18 mouse cellular contexts compared by ENCODE assay signal in the genomic region with DNA sequence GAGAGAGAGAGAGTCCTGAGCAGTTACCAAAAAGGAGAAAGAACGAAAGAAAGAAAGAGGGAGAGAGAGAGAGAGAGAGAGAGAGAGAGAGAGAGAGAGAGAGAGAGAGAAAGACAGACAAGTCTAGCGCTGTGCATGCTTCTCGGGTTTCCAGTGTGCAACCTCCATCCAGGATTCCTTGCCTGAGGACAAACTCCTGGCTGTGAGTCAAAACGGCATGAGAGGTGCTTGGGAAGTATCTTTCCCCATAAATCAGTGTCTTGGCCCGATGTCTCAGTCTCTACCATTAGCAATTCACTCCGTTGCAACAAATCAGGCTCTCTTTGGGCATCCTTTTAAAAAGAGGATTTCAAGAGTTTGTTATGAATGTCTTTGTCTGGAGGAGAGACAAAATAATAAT. TPM values are rescaled to one million over a fixed set of nuclear protein-coding genes. Genes with fewer than 3 reads are reported as not detected.
DNase-seq lines count a peak whose midpoint lies in the region; TF ChIP-seq lines count a peak whose summit lies in the region.
"Had no signal": no experiment of that assay in that cellular context is flagged by ENCODE, and none has a peak within 500 bp of the region (broad histone marks: within the 10 kb centered on the region; RNA-seq: fewer than 3 reads in every experiment).

No protein-coding gene starts in this region.

- no peak for TF ChIP-seq POLR2A in brain, embryonic 14.5 days (IDR thresholded peaks at IDR 0.05; ENCODE audit: borderline replicate concordance, extremely low read depth, insufficient read depth, insufficient read length, poor library complexity, severe bottlenecking)

- DNase-seq in adrenal gland, postnatal 14 days = peak; percentile 65
- no peak for DNase-seq in adrenal gland, adult 18-20 months (ENCODE audit: low spot score in 2 of 2)
- DNase-seq in kidney, postnatal 14 days = peak; percentile 42
- no peak for DNase-seq in kidney, adult 18-20 months
- peak; percentile 93 for DNase-seq in 3T3-L1 (ENCODE audit: low read depth, low spot score)
- peak; percentile 45 for DNase-seq in brain, embryonic 14.5 days (ENCODE audit: low read depth)
- no peak for DNase-seq in layer of hippocampus, postnatal 14 days (ENCODE audit: low spot score in 2 of 2)
- DNase-seq in thymus, adult 18-20 months = no peak
- DNase-seq: B cell, adult 2 months; cerebellum, adult 9-10 months; embryo, embryonic 11 days; heart, adult 11 months; heart, postnatal 4 days; lung, adult 18-20 months; lung, postnatal 36 days; thymus, postnatal 25 days had no signal

- TF ChIP-seq CTCF in brain, embryonic 14.5 days (IDR thresholded peaks at IDR 0.05; ENCODE audit: borderline replicate concordance, extremely low read depth, insufficient read depth, insufficient read length) = no peak

RNA-seq across cellular contexts. Expression of gene Zfp423, which starts 36.9 kb away (rescaled TPM):
- total RNA-seq in adrenal gland, postnatal 14 days (2021) = 18.7 and 22.0 TPM in 2 replicates
- total RNA-seq in adrenal gland, adult 18-20 months (2021) = 10 to 100 TPM; 13.2 to 27.1 TPM
- 58.6 and 113 TPM in 2 replicates for polyA plus RNA-seq in brain, embryonic 14.5 days (2012; rRNA removed)
- 10 to 100 TPM; 29.9 to 32.3 TPM for total RNA-seq in layer of hippocampus, postnatal 14 days (2021)
- total RNA-seq: neutrophil, adult 5-6 weeks had no signal
- polyA plus RNA-seq: activated CD4-positive, CD25-positive, alpha-beta regulatory T cell, adult 4 months had no signal

Comparison
In these comparisons a context has a peak if more than half of its experiments do, and no peak if none do; other contexts are left out.
1. DNase-seq: peak in adrenal gland, postnatal 14 days (single experiment), kidney, postnatal 14 days (single experiment), 3T3-L1 (single experiment) and brain, embryonic 14.5 days (single experiment); none in adrenal gland, adult 18-20 months (0 of 2), kidney, adult 18-20 months (single experiment), layer of hippocampus, postnatal 14 days (0 of 2) and thymus, adult 18-20 months (0 of 2).